Mouse (Mus musculus): ENCODE measurements at regions not wholly inside any gene's neighbourhood (a gene's known extent, or its start where the extent isn't known, plus 50 kb on each side); places are given as distances from the start of the nearest gene placed in this dataset.
A peak's percentile ranks its signal among the peaks of the same experiment; 100 is the strongest.

- DNase-seq (ENCODE audit: low spot score in 2 of 2) = no peak
Measured at GRCm38 (mm10) chr10:37613936-37614335, 475.2 kb upstream of the Marcks start.

DNA sequence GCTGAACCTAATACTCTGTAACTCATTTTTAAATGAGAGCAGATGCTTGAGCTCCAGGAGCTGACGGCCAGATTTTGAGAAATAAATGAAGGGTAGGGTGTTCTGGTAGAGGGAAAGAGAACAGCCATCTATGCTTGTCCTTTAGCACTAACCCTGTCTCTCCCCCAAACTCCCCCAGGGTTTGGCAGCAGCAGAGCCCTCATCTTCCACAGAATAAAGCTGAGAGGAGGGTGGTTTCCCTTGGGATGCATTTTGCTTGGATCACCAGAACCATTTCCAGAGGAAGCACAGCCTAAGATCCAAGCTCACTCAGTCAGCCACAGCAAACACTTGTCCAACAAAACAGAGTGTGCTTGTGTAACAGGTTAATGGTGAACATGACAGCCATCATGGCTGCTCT lies 464.8 kb upstream of the Marcks start:
- DNase-seq (ENCODE audit: low spot score in 2 of 2) = no peak

DNA sequence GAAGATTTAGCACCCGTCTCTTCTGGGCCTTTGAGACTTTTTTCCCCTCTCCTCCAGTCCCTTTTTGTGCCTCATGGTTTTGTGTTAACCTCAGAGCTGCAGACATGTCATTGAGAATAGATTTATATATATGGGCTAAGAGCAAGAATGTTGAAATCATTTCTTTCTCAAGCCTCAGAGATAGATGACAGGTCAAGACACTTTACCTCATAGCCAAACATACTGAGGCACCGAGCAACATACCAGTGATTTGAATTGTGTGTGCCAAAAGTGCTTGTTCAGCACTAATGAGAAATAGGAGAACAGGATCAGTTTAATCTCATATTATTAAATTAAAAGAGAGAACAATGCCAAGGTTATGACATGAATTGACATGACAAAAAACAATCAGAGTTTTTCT lies 464.2 kb upstream of the Marcks start:
- no peak for DNase-seq (ENCODE audit: low spot score in 2 of 2)

GRCm38 (mm10) chr10:37589889-37590288 lies 451.2 kb upstream of the Marcks start:
- DNase-seq (ENCODE audit: low spot score in 2 of 2) = no peak

DNA sequence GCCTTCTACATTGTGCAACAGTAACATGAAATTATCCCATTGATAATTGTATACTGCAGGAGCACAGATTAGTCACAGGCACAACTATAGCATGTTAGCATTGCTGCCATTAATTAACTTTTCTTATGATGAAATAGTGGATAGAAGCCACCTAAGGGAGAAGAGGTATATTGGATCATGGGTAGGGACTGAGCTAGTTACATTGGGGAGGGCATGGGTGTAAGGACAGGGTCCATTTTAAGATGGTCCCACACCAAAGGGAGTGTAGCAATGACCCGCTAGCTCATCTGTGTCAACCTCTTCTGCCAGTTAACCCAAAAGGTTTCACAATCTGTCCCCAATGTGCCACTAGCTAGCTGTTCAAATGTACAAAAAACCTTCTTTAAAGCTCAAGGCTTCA lies 450.3 kb upstream of the Marcks start:
- DNase-seq (ENCODE audit: low spot score in 2 of 2) = no peak

- no peak for DNase-seq (ENCODE audit: low spot score in 2 of 2)
Measured at GRCm38 (mm10) chr10:37571171-37571570, 432.5 kb upstream of the Marcks start.

DNA sequence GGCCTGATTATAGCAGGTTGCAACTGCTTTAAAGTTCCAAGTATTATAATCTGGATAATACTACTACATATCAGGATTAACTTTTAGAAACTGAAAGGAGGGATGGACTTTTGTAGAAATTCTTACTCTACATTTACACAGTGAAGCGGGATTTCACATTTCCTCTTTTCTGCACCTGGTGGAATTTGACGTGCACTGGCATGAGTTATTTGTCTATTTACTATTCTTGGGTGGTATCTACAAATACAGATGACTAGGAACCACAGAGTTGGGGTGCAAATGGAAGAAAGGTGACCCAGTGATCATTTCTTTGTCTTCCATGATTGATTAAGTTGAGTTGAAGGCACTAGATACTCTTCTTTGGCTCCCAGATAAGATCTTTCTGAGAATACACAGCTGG lies 423.0 kb upstream of the Marcks start:
- no peak for DNase-seq (ENCODE audit: low spot score in 2 of 2)

DNA sequence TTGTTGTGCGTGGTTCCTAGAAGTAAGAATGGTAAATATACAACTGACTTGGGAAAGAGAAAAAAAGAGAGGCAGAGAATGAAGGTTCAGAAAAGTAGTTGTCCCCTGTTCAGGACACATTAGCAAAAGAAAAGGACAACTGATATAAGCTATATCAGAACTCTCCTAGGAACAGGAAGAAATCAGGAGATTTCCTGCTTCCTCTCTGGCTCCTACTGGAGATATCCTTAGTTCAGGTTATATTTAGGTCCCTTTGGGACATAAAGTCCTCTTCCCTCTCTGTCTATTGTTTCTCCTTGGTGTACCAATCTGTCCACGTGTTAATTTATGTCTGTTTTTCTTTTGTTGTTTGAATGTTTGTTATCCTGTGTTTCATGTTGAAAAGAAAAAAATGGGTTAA lies 410.7 kb upstream of the Marcks start:
- DNase-seq (ENCODE audit: low spot score in 2 of 2) = no peak

DNA sequence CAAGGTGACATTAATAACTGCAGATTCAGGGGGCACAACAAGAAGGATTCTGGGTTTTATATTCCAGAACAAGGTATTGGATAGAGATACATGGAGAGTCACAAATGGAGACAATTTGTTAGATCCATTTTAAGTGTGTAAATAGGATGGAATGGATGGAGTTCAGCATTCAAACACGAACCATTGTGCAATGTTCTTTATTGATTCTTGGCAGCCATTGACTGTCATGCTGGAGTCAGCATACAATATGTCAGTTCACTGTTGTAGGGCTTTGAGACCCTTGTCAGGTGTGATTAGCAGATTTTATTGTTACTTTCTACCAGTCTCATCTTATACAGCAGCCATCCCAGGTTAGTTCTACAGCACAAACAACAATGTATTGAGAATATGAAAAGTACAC lies 402.0 kb upstream of the Marcks start:
- DNase-seq (ENCODE audit: low spot score in 2 of 2) = no peak

- no peak for DNase-seq (ENCODE audit: low spot score in 2 of 2)
Measured at GRCm38 (mm10) chr10:37505966-37506615, 367.4 kb upstream of the Marcks start.

GRCm38 (mm10) chr10:37504468-37504867 lies 365.7 kb upstream of the Marcks start:
- DNase-seq (ENCODE audit: low spot score in 2 of 2) = no peak

DNA sequence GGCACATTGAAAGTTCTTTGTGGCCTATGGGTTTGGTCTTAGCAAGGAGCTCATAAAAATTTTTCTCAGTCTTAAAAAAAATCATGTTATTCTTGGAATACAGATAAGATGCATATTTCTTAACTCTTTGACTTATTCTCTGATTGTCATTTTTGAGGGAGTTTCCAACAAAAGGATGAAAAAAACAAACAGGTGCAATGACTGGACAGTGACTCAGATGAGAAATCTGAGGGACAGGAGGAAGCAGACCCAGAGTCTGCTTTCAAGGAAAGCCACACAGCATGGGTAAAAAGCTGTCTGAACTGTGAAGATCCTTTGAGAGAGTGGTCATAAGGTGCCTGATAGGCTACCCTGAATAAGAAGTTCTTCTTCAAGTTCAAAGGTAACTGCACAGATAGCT lies 363.8 kb upstream of the Marcks start:
- DNase-seq (ENCODE audit: low spot score in 2 of 2) = no peak

DNA sequence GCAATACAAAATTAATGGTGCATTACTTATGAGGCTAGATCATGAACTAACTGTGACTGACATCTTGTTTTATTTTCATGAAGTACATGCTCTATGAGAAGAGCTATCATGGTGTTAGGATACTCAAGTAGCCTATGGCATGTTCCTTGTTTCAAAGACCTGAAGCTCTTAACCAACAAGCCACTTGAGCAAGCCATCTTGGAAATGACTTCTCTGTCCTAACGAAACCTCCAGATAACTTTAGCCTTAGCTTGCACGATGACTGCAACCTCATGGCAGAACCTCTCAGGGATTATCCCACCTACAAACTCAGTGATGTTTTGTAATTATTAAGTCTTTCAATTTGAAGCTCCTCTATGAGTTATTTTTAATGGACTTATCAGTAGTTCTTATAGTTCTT lies 362.3 kb upstream of the Marcks start:
- DNase-seq (ENCODE audit: low spot score in 2 of 2) = no peak

DNA sequence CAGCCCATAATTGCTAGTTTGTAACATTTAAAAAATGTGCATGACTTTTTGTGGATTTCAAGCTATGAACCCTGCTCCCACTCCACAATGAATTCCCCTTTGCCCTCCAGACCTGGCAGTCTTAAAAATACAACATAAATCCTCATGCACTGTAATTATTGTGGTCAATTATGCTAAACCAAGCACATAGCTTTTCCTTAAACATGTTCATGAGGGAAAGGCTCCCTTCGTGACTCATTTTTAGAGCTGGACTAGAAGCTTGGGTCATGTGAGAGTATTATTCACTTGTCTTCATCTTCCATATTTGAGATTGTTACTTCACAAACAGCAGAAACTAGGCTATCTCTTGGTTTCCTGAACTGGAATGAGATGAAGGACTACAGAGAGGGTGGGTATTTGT lies 356.7 kb upstream of the Marcks start:
- no peak for DNase-seq (ENCODE audit: low spot score in 2 of 2)

- no peak for DNase-seq (ENCODE audit: low spot score in 2 of 2)
Measured at GRCm38 (mm10) chr10:37494552-37495166, 355.9 kb upstream of the Marcks start.

DNA sequence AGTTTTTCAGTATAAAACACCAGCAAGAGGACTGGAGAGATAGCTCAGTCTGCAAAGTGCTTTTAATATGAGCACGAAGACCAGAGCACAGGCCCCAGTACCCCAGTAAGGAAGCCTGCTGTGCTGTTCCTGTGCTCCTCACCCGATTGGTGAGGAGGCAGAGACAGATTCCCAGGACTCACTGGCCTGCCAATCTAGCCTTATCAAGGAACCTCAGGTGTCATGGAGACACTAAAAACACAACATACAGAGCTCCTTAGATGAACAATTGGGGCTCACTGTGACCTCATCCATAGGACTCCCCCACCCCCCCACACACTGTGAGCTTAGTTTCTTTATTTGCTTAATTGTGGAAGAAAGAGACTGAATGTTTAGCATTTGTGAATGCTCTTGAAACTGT lies 355.4 kb upstream of the Marcks start:
- DNase-seq (ENCODE audit: low spot score in 2 of 2) = no peak

DNA sequence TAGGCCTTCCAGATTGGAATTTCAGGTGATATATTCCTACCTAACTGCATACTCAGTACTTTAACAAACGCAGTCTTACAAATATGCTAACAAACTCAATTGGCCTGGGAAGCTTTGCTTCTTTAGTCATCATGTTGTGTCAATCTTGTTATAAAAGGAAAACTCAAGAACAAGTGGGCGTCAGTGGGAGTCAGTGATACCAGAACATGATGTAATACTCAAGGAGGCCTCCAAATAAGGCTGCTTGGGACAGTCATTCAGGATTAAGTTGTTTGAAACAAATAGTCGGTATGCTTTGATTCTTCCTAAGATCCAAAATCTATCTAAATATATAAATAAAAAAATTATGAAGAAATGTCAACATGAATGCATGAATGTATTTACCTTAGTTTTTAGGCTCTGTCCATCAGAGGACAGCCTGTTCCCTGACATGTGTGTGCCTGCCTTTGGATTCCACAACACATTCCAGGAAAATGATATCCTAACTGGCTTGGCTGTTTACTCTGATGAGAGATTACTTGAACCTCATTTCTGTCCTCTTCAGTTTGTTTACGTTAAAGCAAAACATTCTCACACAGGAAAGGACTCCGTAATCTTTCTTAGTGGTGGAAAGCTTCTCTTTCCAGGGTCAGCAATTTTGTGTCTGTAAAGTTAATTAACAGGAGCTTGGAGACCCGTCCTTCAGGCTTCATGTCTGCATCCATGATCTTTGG lies 345.7 kb upstream of the Marcks start:
- peak; percentile 6 to 21 for DNase-seq (ENCODE audit: low spot score in 2 of 2)

- DNase-seq (ENCODE audit: low spot score in 2 of 2) = no peak
Measured at GRCm38 (mm10) chr10:37483521-37483920, 344.8 kb upstream of the Marcks start.

DNA sequence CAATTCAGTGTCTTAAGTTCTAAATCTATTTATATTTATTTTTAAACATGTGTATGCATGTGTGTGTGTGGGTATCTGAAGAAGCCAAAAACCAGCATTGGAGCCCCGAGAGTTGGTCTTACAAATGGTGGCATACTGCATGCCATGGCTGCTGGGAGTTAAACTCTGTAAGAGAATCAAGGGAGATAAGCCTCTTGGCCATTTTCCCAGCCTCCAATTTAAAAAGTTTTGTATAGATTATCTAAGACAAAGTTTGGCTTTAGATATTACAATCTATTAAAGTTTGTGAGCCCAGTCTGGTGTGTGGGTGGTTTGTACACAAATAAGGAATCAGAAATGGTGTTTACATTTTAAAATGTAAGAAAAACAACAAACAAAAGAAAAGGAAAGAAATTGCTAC lies 343.2 kb upstream of the Marcks start:
- DNase-seq (ENCODE audit: low spot score in 2 of 2) = no peak

GRCm38 (mm10) chr10:37480331-37480730 lies 341.6 kb upstream of the Marcks start:
- no peak for DNase-seq (ENCODE audit: low spot score in 2 of 2)

- no peak for DNase-seq (ENCODE audit: low spot score in 2 of 2)
Measured at GRCm38 (mm10) chr10:37478108-37478507, 339.4 kb upstream of the Marcks start.

DNA sequence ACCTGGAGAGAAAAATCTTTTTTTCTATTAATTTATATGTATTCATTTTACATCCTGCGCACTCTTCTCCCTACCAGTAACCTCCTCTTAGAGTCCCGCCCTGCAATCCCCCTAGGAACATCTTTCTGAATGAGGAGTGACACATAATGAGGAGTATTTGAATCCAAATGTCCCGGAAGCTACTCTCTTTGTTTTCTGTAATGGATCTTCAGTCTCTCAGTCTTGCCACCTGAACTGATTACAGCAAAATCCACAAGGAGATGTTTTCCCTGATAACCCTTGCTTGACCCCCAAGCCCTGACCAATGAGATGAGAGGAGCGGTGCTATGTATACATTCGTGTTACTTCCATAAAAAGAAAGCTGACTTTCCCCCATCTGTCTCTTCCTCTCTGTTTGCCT lies 334.4 kb upstream of the Marcks start:
- no peak for DNase-seq (ENCODE audit: low spot score in 2 of 2)

DNA sequence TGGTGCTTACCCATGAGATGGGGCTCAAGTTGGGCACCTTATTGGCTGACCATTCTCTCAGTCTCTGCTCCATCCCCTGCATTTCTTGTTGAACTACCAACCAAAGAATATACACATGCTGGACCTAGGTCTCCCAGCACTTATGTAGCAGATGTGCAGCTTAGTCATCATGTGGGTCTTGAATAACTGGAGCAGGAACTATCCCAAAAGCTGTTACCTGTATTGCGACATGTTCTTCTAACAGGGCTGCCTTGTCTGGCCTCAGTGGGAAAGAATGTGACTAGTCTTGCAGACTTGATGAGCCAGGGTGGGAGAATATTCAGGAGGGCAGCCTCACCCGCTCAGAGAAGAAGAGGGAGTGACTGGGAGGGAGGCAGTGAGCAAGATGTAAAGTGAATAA lies 318.7 kb upstream of the Marcks start:
- no peak for DNase-seq (ENCODE audit: low spot score in 2 of 2)

All from right cerebral cortex, postnatal 36 days (tissue).